Mouse (Mus musculus) midbrain, embryonic 12.5 days (tissue): Measurements from ENCODE around the gene Vcam1. TPM values are rescaled to one million over a fixed set of nuclear protein-coding genes. Genes with fewer than 3 reads are reported as not detected.

Experiments
- ATAC-seq: fragments of 200-750 bp; cut with Nextera tagmentation; 2 replicates; pipeline ENCODE4 v1.8.0; 2017; ENCODE audit warnings: low read depth, moderate TSS enrichment, moderate library complexity; ENCODE audit not compliant: low FRiP score
- H3K27ac ChIP-seq: fragments of 300-500 bp; sonication (generic); replicated peaks from 2 replicates; pipeline ENCODE4 v1.5.1; 2016; ENCODE audit warnings: mild to moderate bottlenecking
- H3K27me3 ChIP-seq: fragments of 300-500 bp; sonication (generic); 2 replicates; pipeline ENCODE4 v1.6.1; 2016; ENCODE audit warnings: mild to moderate bottlenecking
- H3K36me3 ChIP-seq: fragments of 300-500 bp; sonication (generic); 2 replicates; pipeline ENCODE4 v1.6.1; 2016
- H3K4me1 ChIP-seq: fragments of 300-500 bp; sonication (generic); 2 replicates; pipeline ENCODE4 v1.6.1; 2016
- H3K4me2 ChIP-seq: fragments of 300-500 bp; sonication (generic); replicated peaks from 2 replicates; pipeline ENCODE4 v1.6.1; 2016; ENCODE audit warnings: mild to moderate bottlenecking, moderate library complexity
- H3K4me3 ChIP-seq: fragments of 300-500 bp; sonication (generic); 2 replicates; pipeline ENCODE4 v1.5.1; 2016; ENCODE audit warnings: mild to moderate bottlenecking
- H3K9ac ChIP-seq: fragments of 300-500 bp; sonication (generic); replicated peaks from 2 replicates; pipeline ENCODE4 v1.6.1; 2016; ENCODE audit warnings: mild to moderate bottlenecking, moderate library complexity
- H3K9me3 ChIP-seq: fragments of 300-500 bp; sonication (generic); 2 replicates; pipeline ENCODE4 v1.6.1; 2016; ENCODE audit warnings: mild to moderate bottlenecking
- WGBS: fragments of 180-500 bp; shearing (Covaris S2); methylation state at CpG from one replicate; pipeline ENCODE4 v1.1.7; 2016; 5-methylcytosine and 5-hydroxymethylcytosine counted together
- polyA plus RNA-seq: library from polyadenylated mRNA; unstranded; fragments of >200 nt; fragmentation: Nextera tagmentation; extraction: Ambion mirVana; gene quantifications from 2 replicates; pipeline ENCODE4 v1.2.1, GENCODE M21; 2016

The Vcam1 gene
- polyA plus RNA-seq, 1 experiment from 2014 or later, result 53.7 TPM

DNA sequence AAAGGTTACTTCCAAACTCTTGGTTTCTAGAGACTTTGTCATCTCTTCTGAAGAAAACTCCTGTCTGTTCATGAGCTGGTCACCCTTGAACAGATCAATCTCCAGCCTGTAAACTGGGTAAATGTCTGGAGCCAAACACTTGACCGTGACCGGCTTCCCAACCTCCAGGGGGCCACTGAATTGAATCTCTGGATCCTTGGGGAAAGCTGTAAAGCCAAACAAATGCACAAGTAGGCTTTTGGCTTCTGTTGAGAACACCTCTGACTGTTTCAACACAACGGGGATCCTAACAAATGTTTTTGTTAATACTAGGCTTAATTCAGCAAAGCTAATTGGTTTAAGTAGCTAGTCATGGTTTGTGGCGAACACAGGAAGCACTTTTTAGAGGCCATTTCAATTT lies 3.4 kb downstream of the Vcam1 start:
- peak overlapping the region; percentile 29 for H3K4me3 ChIP-seq
- peak overlapping the region; percentile 51 for H3K4me2 ChIP-seq
- no peaks in the 10 kb centered on the region for H3K27me3 ChIP-seq
- H3K27ac ChIP-seq, result no peak overlapping the region
- no peak overlapping the region for H3K9ac ChIP-seq
- peaks cover 26% of the 10 kb centered on the region for H3K4me1 ChIP-seq
- H3K36me3 ChIP-seq, result peaks cover 8% of the 10 kb centered on the region
- no peaks in the 10 kb centered on the region for H3K9me3 ChIP-seq
- peak; percentile 23; the same call in 1 of the 2 replicates for ATAC-seq
- 11% methylated on average over 4 of the region's 4 CpGs for WGBS

- H3K4me2 ChIP-seq, result no peak overlapping the region
- H3K4me1 ChIP-seq, result peaks cover 16% of the 10 kb centered on the region
- no peak for ATAC-seq
- no peak overlapping the region for H3K4me3 ChIP-seq
- no peak overlapping the region for H3K9ac ChIP-seq
- H3K36me3 ChIP-seq, result peaks cover 10% of the 10 kb centered on the region
- no peak overlapping the region for H3K27ac ChIP-seq
- WGBS, result 95% methylated on average over 3 of the region's 3 CpGs
- H3K27me3 ChIP-seq, result no peaks in the 10 kb centered on the region
- H3K9me3 ChIP-seq, result no peaks in the 10 kb centered on the region
Measured at GRCm38 (mm10) chr3:116123827-116124226, 5.7 kb downstream of the Vcam1 start.

DNA sequence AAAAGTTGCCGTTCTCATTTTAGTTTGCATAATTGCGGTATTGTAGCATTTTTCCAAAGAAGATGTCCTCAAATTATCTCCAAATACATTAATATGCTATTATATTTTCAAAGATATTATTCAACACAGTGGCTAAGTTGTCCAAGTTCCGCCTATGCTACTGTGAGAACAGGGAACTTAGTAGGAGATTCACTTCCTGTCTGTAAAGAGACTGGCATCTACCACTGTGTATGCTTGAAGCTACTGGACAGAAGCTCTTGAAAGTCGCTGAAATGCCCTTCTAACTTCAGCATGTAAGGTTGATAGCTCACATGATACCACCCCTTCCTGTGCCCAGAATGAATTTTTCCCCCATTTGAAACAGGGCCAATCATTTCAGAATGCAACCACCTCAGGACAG lies 6.8 kb downstream of the Vcam1 start:
- Histone ChIP-seq H3K4me3 (no peak overlapping the region), H3K4me1 (peaks cover 16% of the 10 kb centered on the region), H3K9me3 (no peaks in the 10 kb centered on the region), H3K27ac (no peak overlapping the region), H3K27me3 (no peaks in the 10 kb centered on the region), H3K4me2 (no peak overlapping the region), H3K36me3 (peaks cover 10% of the 10 kb centered on the region), H3K9ac (no peak overlapping the region)
- 89% methylated on average over 4 of the region's 4 CpGs for WGBS
- ATAC-seq, result no peak

DNA sequence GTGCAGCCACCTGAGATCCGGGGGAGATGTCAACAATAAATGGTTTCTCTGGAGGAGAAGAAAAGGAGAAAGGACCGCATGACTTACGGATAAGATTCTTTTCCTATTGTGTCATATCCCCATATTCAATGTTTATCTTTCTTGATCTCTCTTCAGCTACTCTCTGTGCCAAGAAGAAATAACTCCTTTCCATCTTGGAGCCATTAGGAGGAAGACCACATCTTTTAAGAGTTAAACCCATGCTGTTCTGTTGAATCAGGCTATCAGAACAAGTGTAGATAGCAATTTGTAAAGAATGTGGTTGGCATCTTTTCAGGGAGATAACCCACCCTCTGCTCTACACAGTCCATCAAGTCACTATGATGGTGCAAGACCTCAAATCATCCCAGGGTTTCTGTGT lies 8.5 kb downstream of the Vcam1 start:
- Histone ChIP-seq H3K36me3 (peaks cover 10% of the 10 kb centered on the region), H3K4me3 (no peak overlapping the region), H3K9ac (no peak overlapping the region), H3K4me1 (peaks cover 3% of the 10 kb centered on the region), H3K27ac (no peak overlapping the region), H3K4me2 (no peak overlapping the region), H3K9me3 (no peaks in the 10 kb centered on the region), H3K27me3 (no peaks in the 10 kb centered on the region)
- no peak for ATAC-seq
- WGBS, result 90% methylated on average over 3 of the region's 3 CpGs

DNA sequence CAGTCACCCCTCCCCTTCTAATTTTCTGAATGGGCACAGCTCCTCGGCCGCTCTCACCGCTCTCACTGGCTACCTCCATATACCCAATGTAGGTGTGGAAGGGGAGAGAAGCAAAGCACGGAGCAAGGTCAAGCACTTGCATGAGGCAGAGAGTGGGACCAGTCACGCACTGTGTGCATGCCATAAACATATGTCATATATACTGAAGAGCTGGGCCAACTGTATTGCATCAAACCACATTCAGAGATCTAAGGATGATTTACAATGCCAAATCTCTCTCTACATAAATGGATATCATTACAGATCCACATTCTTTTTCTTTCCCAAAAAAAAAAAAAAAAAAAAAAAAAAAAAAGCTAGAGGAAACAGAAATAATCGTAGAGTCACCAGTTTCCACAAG lies 9.1 kb downstream of the Vcam1 start:
- H3K4me1 ChIP-seq, result no peaks in the 10 kb centered on the region
- H3K4me2 ChIP-seq, result no peak overlapping the region
- no peaks in the 10 kb centered on the region for H3K27me3 ChIP-seq
- H3K27ac ChIP-seq, result no peak overlapping the region
- no peak overlapping the region for H3K9ac ChIP-seq
- no peak overlapping the region for H3K4me3 ChIP-seq
- H3K9me3 ChIP-seq, result no peaks in the 10 kb centered on the region
- no peak for ATAC-seq
- WGBS, result 91% methylated on average over 6 of the region's 6 CpGs
- peaks cover 10% of the 10 kb centered on the region for H3K36me3 ChIP-seq

GRCm38 (mm10) chr3:116119162-116119561 lies 10.3 kb downstream of the Vcam1 start:
- peaks cover 10% of the 10 kb centered on the region for H3K4me1 ChIP-seq
- no peak overlapping the region for H3K4me3 ChIP-seq
- H3K4me2 ChIP-seq, result no peak overlapping the region
- no peak for ATAC-seq
- H3K27ac ChIP-seq, result no peak overlapping the region
- WGBS, result 84% methylated on average over 7 of the region's 7 CpGs
- H3K36me3 ChIP-seq, result peaks cover 7% of the 10 kb centered on the region
- no peak overlapping the region for H3K9ac ChIP-seq
- H3K27me3 ChIP-seq, result no peaks in the 10 kb centered on the region
- no peaks in the 10 kb centered on the region for H3K9me3 ChIP-seq

- ATAC-seq, result no peak
- Histone ChIP-seq H3K27me3 (no peaks in the 10 kb centered on the region), H3K9ac (no peak overlapping the region), H3K4me2 (no peak overlapping the region), H3K4me1 (peaks cover 22% of the 10 kb centered on the region), H3K4me3 (no peak overlapping the region), H3K9me3 (no peaks in the 10 kb centered on the region), H3K36me3 (0 out of 2 replicates have a peak, but pooled peaks cover 2% of the 10 kb centered on the region), H3K27ac (no peak overlapping the region)
- 87% methylated on average over 4 of the region's 4 CpGs for WGBS
Measured at GRCm38 (mm10) chr3:116117046-116117445, 12.4 kb downstream of the Vcam1 start.

- no peaks in the 10 kb centered on the region for H3K27me3 ChIP-seq
- 52% methylated on average over 12 of the region's 12 CpGs for WGBS
- ATAC-seq, result peak; percentile 48; the same call in 1 of the 2 replicates
- H3K27ac ChIP-seq, result peak overlapping the region; percentile 63
- H3K4me3 ChIP-seq, result no peak overlapping the region
- H3K9ac ChIP-seq, result no peak overlapping the region
- no peaks in the 10 kb centered on the region for H3K9me3 ChIP-seq
- H3K4me2 ChIP-seq, result peak overlapping the region; percentile 39
- no peaks in the 10 kb centered on the region for H3K36me3 ChIP-seq
- peaks cover 22% of the 10 kb centered on the region for H3K4me1 ChIP-seq
Measured at GRCm38 (mm10) chr3:116114249-116115188, 15.0 kb downstream of the Vcam1 start.

- Histone ChIP-seq H3K4me2 (peak overlapping the region; percentile 39), H3K27me3 (no peaks in the 10 kb centered on the region), H3K9me3 (no peaks in the 10 kb centered on the region), H3K9ac (no peak overlapping the region), H3K4me3 (no peak overlapping the region), H3K4me1 (peaks cover 22% of the 10 kb centered on the region), H3K27ac (peak overlapping the region; percentile 63), H3K36me3 (no peaks in the 10 kb centered on the region)
- WGBS, result 17% methylated on average over 7 of the region's 7 CpGs
- peak; percentile 65 for ATAC-seq
Measured at GRCm38 (mm10) chr3:116113443-116114241, 15.8 kb downstream of the Vcam1 start.

DNA sequence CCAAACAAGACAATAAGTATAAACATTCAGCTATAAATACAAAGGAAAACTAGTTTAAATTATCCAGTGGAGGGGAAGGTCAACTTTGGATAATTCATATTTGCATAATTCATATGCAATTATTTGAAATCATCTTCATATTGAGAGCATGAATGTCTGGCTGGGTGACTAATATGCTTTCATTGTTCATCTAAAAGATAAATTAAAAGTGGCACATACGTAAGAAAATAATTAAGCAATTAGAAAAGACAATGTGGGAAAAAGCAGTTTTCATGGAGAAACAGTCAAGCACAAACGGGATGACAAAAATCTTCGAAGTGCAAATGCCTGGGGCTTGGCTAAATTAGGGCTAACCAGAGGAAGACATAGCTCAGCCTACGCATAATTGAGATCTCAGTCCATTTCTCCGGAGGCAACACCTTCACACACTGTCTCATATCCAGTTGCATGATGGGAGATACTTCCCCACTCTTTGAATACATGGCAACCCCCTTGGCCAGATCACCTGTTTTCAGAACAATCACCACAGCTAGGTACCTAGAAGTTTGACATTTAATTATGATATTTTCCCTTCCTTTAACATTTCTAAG lies 16.6 kb downstream of the Vcam1 start:
- H3K4me2 ChIP-seq, result no peak overlapping the region
- H3K36me3 ChIP-seq, result no peaks in the 10 kb centered on the region
- no peak overlapping the region for H3K4me3 ChIP-seq
- H3K27ac ChIP-seq, result no peak overlapping the region
- no peak; the same call in 1 of the 2 replicates for ATAC-seq
- 75% methylated on average over 5 of the region's 5 CpGs for WGBS
- H3K9ac ChIP-seq, result no peak overlapping the region
- no peaks in the 10 kb centered on the region for H3K27me3 ChIP-seq
- H3K9me3 ChIP-seq, result no peaks in the 10 kb centered on the region
- peaks cover 22% of the 10 kb centered on the region for H3K4me1 ChIP-seq

DNA sequence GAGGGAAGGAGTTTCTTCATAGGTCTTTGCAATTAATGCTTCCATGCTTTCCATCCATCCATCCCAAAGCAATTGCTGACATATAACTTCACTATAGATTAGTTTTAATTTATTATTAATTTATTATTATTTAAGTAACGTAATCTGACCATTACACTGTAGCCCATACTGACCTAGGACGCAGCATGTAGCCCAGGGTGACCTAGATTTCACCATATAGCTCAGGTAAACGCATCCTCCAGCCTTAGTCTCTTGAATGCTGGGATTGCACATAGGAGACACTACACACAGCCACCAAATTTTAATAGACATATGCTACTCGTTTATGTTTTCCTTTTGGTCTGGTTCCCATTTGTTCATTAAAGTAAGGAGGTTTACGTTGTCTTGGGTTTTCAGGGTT lies 23.8 kb downstream of the Vcam1 start:
- peak overlapping the region; percentile 60; the same call in 1 of the 2 replicates for H3K27ac ChIP-seq
- 89% methylated on average over 5 of the region's 5 CpGs for WGBS
- 0 out of 2 replicates have a peak, but pooled peaks cover 3% of the 10 kb centered on the region for H3K36me3 ChIP-seq
- H3K4me2 ChIP-seq, result peak overlapping the region; percentile 51
- ATAC-seq, result no peak
- no peaks in the 10 kb centered on the region for H3K9me3 ChIP-seq
- H3K4me1 ChIP-seq, result peaks cover 15% of the 10 kb centered on the region
- no peak overlapping the region for H3K9ac ChIP-seq
- H3K27me3 ChIP-seq, result no peaks in the 10 kb centered on the region
- no peak overlapping the region for H3K4me3 ChIP-seq
